Mouse (Mus musculus) gastrocnemius, postnatal 14 days (tissue): ENCODE results near the gene Ptger1. TPM values are rescaled to one million over a fixed set of nuclear protein-coding genes. Genes with fewer than 3 reads are reported as not detected.

Source experiments
- DNase-seq: peaks from one replicate; pipeline ENCODE4 v3.0.0; 2021; ENCODE audit warnings: mixed read lengths
- intact Hi-C: fragments of 180-260 bp; cut with DNase I; formaldehyde crosslinking; loops from one replicate; pipeline ENCODE4 v1.15.1; 2025; ENCODE audit warnings: low total_unique reads
- total RNA-seq, 2 experiments: library from RNA; stranded (reverse); gene quantifications; 2 replicates each; pipeline ENCODE4 v1.2.3; 2021

Gene Ptger1
- total RNA-seq, 2 experiments from 2014 or later, result 0.13 to 0.49 TPM

DNA sequence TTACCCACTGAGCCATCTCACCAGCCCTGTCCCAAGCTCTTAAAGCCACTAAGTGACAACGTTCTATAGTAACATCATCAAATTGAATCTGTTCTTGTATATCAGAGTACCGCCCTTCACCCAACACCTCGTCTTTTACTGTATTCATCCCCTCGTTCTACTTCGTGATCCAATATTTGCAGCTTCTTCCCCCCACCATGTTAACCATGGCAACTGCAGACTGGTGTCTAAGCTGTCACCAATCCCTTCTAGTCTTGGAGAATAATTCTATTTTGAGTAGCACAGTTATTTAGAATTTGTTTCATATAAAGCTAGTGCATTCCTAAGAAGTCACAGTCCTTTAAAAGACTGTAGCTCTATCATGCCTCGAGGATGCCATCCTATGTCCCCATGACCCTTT, 22.8 kb downstream of the Ptger1 start:
- DNase-seq, result no peak

DNA sequence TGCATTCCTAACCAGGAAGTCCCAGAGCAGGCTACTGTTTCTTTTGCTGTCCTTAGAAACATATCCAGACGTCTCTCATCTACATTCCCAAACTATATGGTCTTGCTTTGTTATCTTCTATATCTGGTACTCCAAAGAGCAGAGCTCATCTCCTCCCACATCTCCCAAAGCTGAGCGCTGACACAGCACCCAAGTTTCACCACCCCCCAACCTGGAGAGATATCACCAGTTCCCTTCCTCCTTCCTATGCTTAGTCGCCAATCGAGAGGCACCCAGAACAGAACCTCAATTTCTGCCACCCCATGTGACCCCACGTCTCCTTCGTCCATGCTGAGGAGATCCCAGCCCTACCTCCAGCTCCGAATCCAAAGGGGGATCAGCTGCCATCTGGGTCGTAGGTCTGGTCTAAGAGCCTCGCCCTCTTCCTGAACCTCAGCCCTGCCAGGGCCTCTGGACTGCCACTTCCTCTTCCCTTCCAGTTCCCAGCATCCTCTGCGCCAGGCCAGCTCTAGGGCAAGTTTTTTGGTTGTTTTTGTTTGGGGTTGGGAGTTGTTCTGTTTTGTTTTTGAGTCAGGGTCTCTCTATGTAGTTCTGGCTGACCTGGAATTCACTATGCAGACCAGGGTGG, 27.2 kb downstream of the Ptger1 start:
- intact Hi-C loops, result no loop called here

More for the DNA sequence above, 22.8 kb downstream of the Ptger1 start:
- intact Hi-C loops, result no loop called here

DNA sequence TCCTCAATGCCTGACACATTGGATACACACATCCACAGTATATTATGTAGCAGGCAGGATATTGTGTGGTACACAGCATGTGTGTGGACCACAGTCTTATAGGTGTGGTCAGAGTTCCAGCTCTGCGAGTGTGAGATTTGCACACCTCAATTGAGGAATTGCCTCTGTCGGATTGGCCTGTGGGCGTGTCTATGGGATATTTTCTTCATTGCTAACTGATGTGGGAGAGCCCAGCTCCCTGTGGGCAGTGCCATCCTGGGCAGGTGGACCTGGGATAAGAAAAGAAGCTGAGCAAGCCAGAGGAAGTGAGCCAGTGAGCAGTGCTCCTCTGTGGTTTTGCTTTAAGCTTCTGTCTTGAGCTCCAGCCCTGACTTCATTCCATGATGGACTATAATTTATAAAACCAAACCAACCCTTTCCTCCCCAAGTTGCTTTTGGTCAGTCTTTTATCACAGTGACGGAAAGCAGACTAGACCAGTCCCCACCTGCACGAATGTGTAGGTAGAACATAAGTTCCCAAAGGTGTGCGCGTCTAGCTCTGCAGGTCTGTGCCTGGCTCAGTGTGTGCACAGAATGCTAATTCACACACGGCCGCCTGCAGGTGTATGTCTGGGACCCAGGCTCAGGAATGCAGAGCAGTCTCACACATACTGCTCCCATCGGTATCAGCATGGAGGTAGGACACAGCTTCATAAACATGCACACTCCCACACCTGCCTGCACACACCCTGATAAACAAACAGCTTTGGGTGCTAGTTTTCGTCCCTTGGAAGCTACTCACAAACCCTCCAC, 28.1 kb downstream of the Ptger1 start:
- no peak for DNase-seq
- intact Hi-C loops, result no loop called here

More for the DNA sequence above, 27.2 kb downstream of the Ptger1 start:
- no peak for DNase-seq

DNA sequence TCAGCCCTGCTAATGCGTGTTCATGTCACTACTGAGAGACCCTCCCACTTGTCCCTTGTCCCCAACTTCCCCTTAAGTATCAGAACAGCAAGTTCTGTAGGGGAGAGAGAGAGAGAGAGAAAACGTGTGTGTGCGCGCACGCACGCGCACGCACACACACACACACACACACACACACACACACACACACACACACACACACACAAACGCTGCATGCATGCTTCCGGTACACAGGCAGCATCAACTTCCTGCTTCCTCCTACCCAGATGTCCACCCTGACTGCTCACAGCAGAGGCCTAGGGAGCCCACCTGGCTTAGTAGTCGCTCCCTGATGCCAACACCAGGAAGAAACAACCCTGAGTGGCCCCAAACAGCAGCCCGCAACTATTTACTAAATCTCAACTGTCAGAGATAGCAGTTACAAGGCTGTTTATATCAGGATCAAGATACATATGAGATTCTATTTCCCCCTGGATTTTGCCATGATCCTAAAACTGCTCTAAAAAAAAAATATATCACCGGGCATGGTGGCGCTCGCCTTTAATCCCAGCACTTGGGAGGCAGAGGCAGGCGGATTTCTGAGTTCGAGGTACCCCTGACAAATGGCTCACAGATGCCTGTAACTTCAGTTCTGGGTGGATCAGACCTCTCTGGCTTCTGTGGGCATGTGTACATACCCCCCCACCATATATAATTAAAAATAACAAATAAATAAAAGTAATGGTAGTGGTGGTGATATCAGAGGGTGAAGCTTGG, 29.1 kb downstream of the Ptger1 start:
- no peak for DNase-seq
- intact Hi-C loops, result no loop called here

GRCm38 (mm10) chr8:83697374-83698220, 31.1 kb downstream of the Ptger1 start:
- peak; percentile 62 for DNase-seq

DNA sequence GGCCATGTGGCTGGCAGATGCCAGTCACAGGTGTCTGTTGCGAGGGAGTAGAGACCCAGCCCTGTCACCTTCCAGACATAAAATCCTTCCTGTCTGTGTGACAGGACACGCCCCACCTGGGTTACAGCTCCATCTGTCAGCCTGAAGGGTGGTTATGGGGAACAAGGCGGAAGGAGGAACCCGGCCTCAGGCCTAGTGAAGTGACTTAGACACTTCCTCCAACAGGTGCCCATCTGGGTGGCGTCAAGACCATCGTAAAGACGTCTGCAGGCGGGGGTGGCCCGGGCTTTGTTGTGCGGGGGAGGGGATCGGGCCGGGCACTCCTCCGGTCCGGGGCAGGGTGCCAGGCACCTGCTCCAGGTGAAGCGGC, 31.8 kb downstream of the Ptger1 start:
- intact Hi-C loops, result no loop called here
- peak; percentile 32 for DNase-seq

More at GRCm38 (mm10) chr8:83697374-83698220, 31.1 kb downstream of the Ptger1 start:
- intact Hi-C loops, result no loop called here

- intact Hi-C loops, result no loop called here
- DNase-seq, result peak; percentile 86
Observed at GRCm38 (mm10) chr8:83698661-83699453, 32.4 kb downstream of the Ptger1 start, which contains the start of gene Pkn1. Gene Pkn1 (minus strand): TSS chr8:83699179.

DNA sequence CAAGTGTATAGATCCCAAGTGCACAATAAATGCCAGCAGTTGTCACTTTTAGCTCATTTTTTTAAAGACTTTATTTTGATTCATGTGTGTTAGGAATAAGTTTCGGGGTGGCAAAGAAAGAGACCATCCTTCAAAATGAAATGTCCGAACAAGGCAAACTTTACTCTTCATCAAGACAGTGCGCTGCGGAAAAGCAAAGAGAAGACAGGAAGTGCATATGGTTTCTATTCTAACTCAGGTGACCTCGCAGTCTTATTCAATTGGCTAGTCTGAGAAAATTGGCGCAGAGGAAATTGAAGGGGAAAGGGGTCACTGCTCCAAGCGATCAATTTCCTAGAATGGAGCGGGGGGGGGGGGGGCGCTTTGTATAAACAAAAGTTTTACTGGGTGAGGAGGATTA, 33.1 kb downstream of the Ptger1 start:
- intact Hi-C loops, result no loop called here
- DNase-seq, result no peak

DNA sequence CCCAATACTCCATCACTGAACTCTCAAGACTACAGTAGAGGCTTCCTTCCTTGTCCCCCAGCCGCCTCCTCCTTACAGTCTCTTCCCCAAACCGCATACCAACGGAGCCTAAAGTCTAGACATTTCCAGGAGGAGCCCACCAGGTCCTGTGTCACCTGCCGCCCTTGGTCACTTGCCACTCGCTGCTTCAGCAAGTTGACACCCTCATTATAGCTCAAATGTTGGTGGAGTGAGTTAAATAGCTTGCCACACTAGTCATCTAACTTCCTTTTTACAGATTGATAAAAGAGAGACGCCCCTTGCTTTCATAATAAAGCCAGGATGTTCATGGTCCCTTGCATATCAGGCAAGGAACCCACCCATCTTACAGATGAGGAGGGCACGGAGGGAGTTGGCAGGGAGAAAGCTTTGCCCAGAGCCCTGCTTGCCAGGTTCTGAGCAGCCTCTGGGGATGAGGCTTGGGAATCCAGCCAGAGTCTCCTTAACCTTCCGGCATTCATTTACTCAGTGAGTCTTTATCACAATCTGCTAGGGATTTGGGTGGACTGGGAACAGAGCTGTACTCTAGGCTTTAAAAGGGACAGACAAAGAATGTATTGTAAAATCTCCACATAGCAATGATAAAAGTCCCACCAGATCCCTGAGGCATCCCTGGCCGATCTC, 34.1 kb downstream of the Ptger1 start:
- intact Hi-C loops, result no loop called here
- DNase-seq, result no peak

DNA sequence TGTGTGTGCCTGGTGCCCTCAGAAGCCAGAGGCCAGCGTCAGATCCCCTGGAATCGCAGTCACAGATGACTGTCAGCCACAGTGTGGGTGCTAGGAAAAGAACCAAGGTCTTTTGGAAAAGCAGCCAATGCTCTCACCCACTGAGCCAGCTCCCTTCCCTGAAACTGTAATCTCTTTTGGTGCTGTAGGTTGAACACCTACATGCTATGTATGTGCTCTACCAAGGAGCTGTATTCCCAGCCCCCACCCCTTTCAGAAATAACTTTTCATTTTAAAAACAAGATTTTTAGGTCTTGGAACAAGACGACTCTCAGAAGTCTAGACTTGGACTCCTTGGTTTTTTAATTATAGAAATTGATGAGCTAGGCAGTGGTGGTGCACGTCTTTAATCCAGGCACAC, 36.9 kb downstream of the Ptger1 start:
- intact Hi-C loops, result no loop called here
- no peak for DNase-seq

DNA sequence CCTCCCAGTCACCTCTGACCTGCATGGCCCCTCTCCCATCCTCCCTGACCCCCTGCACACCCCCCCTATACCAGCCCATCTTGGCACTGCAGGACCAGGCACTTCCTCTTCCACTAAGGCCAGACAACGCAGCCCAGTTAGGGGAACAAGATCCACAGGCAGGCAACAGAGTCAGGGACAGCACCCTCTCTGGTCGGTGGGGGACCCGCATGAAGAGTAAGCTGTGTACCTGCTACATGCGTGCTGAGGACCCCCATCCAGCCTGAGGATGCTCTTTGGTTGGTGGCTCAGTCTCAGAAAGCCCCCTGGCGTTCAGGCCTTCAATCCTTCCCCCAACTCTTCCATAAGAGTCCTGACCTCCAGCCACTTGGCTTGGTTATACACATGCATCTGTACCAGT, 39.9 kb downstream of the Ptger1 start:
- DNase-seq, result no peak
- intact Hi-C loops, result no loop called here

GRCm38 (mm10) chr8:83707554-83707953, 41.1 kb downstream of the Ptger1 start:
- DNase-seq, result no peak
- intact Hi-C loops, result no loop called here

GRCm38 (mm10) chr8:83714676-83715030, 48.2 kb downstream of the Ptger1 start:
- intact Hi-C loops, result no loop called here
- no peak for DNase-seq

DNA sequence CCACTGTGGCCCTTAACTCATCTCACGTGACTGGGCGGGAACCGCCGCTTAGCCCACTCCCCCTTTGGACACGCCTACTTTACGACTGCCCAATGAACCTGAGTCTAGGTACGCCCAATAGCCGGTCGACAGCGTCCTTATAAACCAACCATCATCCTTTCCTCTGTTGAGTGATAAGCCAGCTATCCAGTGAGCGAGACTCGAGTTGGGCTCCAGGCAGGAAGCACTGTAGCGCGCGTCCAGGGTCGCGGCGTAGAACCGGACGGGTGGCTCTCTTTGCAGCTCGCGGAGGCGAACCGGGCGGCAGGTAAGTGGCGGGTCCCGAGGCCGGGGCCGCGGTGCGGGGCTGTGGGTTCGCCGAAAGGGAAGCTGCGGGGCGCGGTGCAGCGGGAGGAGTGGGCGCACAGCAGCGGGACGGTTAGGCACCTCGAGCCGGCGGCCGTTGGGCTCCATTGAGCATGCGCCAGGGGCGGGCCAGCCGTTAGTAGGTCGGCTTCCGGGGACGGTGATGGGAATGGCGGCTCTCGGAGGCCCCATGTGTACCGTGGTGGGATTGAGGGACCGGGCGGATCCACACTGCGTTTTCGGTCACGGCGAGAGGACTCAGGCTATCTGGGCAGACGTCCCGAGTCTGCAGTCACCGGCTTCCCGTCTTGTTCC, 48.7 kb downstream of the Ptger1 start, which contains the start of gene Ddx39:
Gene Ddx39 (plus strand): TSS at position 147 of the 660 bp plus-strand sequence.
- peak; percentile 93 for DNase-seq
- intact Hi-C loops, result no loop called here

- DNase-seq, result no peak
- intact Hi-C loops, result no loop called here
Observed at GRCm38 (mm10) chr8:83715771-83716170, 49.3 kb downstream of the Ptger1 start.

GRCm38 (mm10) chr8:83716563-83716962, 50.1 kb downstream of the Ptger1 start:
- DNase-seq, result no peak
- intact Hi-C loops, result no loop called here

GRCm38 (mm10) chr8:83719048-83719447, 52.6 kb downstream of the Ptger1 start:
- intact Hi-C loops, result no loop called here
- DNase-seq, result no peak

DNA sequence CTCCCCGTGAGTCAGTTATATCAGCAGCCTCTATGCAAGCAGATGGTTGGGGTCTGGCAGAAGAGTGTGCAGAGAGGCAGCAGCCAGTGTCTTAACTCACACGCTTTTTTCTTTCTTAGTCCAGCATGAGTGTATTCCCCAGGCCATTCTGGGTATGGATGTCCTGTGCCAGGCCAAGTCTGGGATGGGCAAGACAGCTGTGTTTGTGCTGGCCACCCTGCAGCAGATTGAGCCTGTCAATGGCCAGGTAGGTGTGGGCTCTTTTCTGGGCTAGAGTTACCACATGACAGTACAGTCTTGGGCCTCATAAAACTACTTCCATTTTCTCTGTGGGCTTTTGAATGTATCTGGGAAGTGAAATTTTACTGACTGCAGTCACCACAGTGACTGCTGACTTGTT, 53.2 kb downstream of the Ptger1 start:
- intact Hi-C loops, result loop anchor here (5.0 to 10.0 kb wide), 2 partner anchors 55 to 178 kb away; partner anchors contain the start of gene Ptger1
- no peak for DNase-seq
